Mouse (Mus musculus) sigmoid colon, adult 10 weeks (tissue): ENCODE measurements around the gene Gm20828. TPM values are rescaled to one million over a fixed set of nuclear protein-coding genes. Genes with fewer than 3 reads are reported as not detected.

Experiments used
- polyA plus RNA-seq: library from polyadenylated mRNA; stranded (reverse); fragments of 350-450 nt; fragmentation: Illumina TruSeq; extraction: RNeasy Lipid Tissue Mini Kit (QIAGEN cat#74804); gene quantifications from one replicate; pipeline ENCODE4 v1.2.3, GENCODE M21; 2014; ENCODE audit warnings: low read depth, low replicate concordance

Gene Gm20828
- polyA plus RNA-seq, result not detected

DNA sequence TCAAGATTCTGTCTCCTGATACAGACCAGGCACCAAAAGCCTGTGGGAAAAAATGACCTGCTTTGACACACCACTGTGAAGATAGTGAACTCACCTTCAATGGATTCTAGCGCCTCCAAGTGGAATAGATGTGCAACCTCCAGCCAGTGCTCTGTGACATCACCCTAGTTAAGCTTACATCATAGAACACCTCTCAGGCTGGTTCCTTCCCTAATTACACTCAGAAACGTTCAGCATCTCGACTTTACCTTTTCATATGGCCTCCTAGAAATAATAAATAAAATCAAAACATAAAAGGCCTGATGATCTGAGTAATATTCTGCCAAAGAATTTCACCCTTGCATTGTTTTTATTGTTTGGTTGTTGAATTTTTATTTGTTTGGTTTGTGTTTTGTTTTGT lies at the start of gene Gm20828:
Gm20828 (minus strand) TSS at position 101 of the 400 bp plus-strand sequence.

